Mouse (Mus musculus) liver, adult 2 months (tissue): ENCODE results near the gene Olfr432.

ENCODE experiments used
- CTCF ChIP-seq: fragments of 200-500 bp; IDR thresholded peaks from 2 replicates; pipeline ENCODE4 v1.5.1; 2011; ENCODE audit warnings: low read depth, low read length, control low read depth
- POLR2A ChIP-seq: fragments of 200-500 bp; IDR thresholded peaks from 2 replicates; pipeline ENCODE4 v1.6.1; 2011; ENCODE audit warnings: low read length, control low read depth; ENCODE audit not compliant: insufficient read depth; ENCODE audit errors: extremely low read depth

- TF ChIP-seq POLR2A (no peak), CTCF (no peak)
Observed at GRCm38 (mm10) chr1:174050532-174050931, 1.5 kb downstream of the Olfr432 start.
